Mouse (Mus musculus) lung, postnatal 14 days (tissue): ENCODE measurements around the gene Olfr1394.
"Not testable (repeated sequence)": the region's sequence is repeated elsewhere in the genome, so short reads cannot be mapped to it uniquely, and the experiment has no call there.

ENCODE experiments used
- DNase-seq: peaks from one replicate; pipeline ENCODE4 v3.0.0; 2021

The Olfr1394 gene

GRCm38 (mm10) chr11:49191083-49191482 is 36.9 kb downstream of the Olfr1394 start:
- DNase-seq, result no peak

DNA sequence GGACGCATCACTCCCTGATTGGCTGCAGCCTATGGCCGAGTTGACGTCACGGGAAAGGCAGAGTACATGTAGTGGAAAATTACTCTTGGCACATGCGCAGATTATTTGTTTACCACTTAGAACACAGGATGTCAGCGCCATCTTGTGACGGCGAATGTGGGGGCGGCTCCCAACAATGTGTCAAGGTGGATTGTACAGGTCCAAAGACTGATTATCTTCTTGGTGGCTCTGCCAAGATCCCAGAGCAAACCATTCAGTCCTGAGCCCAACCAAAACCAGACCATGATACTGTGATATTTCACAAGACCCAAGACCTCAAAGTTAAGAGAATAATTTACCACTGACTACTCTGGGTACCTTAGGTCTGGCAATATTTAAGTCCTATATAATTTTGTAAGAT is 40.6 kb downstream of the Olfr1394 start:
- not testable (repeated sequence) for DNase-seq

- peak; percentile 45 for DNase-seq
Observed at GRCm38 (mm10) chr11:49195819-49196322, 41.7 kb downstream of the Olfr1394 start.

DNA sequence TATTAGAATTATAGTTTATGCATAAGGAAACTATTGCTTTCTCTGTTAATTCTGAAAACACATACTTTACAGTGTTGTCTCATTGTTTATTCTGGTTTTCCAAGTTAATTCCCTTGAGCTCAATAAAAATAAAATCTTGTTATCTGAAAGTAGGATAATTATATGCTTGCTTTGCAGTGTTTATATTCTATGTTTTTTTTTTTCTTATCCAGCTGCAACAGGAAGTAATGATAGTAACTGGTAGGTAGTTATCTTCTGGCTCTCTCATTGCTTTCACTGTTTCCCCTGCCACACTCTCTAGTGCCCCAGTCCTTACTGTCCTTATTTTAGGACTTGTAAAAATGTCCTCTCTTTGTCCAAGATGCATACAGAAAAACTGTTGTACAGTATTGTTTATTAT is 46.5 kb downstream of the Olfr1394 start:
- no peak for DNase-seq

DNA sequence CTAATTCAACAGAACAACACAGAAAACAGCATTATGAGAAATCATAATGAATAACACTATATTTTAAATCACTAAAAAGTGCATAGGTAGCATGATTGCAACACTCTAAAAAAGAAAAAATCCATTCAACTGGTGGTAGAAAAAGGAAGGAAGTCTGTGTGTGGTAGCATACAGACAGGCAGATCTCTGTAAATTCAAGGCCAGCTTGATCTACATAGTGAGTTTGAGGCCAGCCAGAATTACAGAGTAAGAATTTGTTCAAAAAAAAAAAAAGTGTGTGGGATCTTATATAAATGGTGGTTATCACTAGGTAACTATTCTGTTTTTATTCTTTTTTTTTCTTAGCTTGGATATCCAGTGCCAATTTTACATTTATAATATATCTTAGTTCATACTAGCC is 47.0 kb downstream of the Olfr1394 start:
- DNase-seq, result no peak

DNA sequence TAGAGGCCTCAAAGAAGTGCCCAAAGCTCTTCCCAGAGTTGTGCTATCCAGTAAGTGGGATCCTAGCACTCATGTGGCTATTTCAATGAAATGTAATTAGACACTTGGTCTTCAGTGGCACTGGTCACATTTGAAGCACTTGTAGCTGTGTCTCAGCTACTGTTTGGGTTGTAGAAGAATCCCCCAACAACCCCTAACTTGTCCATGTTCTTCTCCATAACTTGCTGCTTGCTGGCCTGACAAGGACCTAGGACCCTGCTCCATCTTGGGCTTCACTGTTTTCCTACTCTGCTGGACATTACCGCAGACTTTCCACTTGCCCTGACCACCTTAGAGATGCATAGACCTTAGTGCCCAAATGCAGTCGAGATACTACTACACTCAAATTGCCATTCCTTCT is 47.9 kb downstream of the Olfr1394 start:
- no peak for DNase-seq

GRCm38 (mm10) chr11:49202523-49203061 is 48.4 kb downstream of the Olfr1394 start:
- DNase-seq, result no peak

DNA sequence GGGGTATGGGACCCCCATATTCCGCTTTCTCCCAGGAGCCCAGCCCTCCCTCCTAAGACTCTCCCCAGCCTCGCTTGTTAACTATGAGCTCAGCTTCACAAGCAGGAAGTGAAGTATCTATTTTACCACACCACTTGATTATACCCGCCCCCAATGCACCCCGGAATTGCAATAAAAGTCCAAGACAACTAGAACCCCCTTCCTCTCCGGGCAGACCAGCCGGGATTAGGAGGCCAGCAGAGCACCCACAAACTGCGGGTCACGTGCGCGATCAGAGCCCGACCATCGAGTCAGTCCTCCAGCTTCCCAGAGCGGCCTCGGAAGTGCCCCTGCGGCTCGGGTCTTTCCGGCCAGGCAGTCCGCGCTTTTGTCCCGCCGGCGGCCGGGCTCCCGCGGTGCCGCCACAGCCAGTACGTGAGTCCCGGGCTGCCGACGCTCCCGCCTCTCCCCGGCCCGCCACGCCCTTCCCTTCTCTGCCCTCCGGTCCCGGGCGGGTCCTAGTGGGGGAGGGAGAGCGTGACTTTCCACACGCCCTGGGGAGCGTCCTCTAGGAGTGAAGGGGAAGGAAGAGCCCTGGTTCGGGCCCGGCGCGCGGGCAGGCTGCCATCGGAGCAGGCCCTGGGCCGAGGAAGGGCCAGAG is 49.1 kb downstream of the Olfr1394 start, which contains the start of gene Zfp62:
Gene Zfp62, plus strand, starts transcription at position 164 of the 640 bp plus-strand sequence.
- DNase-seq, result peak; percentile 94

GRCm38 (mm10) chr11:49203771-49204497 is 49.8 kb downstream of the Olfr1394 start:
- no peak for DNase-seq

GRCm38 (mm10) chr11:49205080-49205590 is 51.0 kb downstream of the Olfr1394 start:
- no peak for DNase-seq

- DNase-seq, result no peak
Observed at GRCm38 (mm10) chr11:49207495-49207894, 53.3 kb downstream of the Olfr1394 start.
